Mouse (Mus musculus): ENCODE measurements around the gene Glis1.
"Not testable (repeated sequence)": the region's sequence is repeated elsewhere in the genome, so short reads cannot be mapped to it uniquely, and the experiment has no call there.

Glis1 gene

DNA sequence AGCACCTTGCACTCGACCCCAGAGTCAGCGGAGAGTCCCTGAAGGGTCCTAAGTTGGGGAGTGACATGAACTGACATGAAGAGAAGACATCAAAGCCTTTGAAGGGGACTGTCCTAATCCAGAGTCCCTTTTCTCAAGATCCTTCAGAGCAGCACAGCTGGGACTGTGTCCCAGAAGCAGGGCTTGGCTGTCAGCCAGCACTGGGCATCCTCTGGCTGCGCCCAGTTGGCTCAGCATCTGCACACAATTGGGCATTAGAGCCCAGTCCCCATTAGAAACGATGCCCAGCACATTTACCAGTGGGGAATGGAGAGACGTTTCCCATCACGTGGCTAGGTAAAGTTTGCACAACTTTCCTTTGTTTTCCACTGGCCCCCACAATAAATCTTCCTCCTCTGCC lies 142.4 kb downstream of the Glis1 start:
- DNase-seq (ENCODE audit: low spot score in 2 of 2) = no peak

DNA sequence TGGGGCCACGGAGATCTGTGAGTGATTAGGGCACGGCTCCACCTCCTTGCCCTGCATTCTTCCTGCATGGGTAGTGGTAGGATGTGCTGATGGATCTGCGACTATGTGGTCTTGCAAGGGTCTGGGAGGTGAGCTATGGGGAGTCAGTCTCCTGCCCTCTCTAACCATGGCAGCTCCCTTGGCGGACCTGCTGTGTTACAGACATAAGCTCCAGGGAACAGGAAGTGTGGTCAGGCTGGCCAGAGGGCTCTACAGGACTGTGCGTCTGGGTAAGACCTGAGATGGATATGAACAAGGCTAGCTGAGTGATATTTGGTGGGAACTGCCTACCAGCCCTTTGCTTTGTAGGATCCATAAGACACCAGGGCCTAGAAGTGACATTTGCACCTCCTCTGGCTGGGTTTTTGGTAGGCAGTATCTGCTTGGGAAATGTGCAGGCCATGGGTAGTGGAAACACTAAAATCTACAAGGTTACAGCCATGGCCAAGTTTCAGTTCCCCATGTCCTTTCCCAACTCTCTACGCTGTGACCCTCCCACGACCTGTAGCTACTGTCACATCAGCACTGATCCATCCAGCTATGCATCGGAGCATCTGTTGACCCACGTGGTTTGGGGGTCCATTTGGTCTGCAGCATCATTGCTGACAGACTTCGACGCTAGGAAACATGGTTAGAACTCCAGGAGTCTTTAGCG lies 142.9 kb downstream of the Glis1 start:
- DNase-seq (ENCODE audit: low spot score in 2 of 2) = no peak

DNA sequence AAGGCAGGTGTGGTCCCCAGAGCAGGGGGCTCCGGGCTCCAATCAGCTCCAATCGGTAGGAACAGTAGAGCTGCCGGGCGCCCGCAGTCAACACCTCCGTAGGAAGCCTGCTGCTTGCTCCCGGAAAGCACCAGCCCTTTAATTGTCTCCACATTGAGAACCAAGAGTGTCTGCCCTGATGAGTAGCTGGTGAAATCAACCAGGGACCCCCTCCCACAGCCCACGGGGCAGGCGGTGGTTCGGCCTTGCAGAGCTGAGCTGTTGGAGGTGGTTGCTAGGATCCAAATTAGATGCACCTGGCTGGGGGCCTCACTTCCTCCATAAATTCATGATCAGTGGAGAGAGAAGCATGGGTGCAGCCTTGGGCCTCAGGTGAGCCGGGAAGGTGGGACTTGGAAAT lies 146.5 kb downstream of the Glis1 start:
- no peak for DNase-seq (ENCODE audit: low spot score in 2 of 2)

DNA sequence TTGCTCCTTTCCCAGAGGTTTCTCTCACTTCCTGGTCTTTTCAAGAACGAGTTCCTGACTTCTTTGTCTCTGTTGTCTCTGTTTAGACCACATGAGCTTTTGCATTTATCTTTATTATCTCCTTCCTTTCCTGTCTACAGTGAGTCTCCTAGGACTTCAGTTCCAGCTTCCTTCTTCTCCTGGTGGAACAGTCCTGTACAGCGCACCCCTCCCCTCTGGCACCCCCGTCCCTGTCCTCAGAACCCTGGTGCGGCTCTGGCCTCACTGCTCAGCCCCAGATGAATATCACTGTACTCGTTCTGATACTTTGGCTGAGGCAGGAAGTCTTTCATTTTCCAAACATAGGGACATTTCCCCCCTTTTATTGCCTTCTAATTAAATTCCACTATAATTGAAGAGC lies 152.0 kb downstream of the Glis1 start:
- DNase-seq (ENCODE audit: low spot score in 2 of 2) = no peak

DNA sequence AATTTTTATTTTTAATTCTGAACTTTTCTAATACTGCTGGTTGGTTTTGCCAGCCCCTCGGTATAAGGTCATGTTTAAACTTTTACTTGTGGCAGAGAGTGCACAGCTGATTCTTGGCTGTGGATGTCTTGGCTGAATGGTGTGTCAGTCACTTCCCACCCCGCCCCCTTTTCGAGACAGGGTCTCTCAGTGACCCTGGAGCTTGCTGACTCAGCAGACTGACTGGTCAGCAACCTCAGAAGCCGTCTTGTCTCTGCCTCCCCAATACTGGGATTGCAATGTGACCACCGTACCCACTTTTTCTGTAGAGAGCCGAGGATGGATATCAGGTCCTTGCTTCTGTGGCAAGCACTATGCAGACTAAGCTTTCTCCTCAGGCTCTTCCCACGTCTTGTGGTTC lies 154.2 kb downstream of the Glis1 start:
- no peak for DNase-seq (ENCODE audit: low spot score in 2 of 2)

DNA sequence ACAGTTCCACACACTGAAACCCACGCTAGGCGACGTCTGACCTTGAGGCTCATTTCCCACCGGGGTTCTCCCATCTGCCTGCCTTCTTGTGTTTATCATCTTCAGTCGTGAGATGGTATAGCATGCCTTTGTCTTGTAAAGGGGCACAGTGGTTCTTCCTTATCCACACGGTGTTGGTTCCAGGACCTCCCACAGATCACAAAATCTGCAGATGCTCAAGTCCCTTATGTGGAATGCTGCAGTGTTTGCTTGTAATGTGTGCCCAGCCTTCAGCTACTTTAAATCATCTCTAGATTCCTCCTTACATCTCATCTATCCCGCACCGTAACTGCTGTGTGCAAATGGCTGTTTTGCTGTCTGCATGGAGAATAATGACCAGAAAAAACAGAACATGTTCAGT lies 154.7 kb downstream of the Glis1 start:
- no peak for DNase-seq (ENCODE audit: low spot score in 2 of 2)

DNA sequence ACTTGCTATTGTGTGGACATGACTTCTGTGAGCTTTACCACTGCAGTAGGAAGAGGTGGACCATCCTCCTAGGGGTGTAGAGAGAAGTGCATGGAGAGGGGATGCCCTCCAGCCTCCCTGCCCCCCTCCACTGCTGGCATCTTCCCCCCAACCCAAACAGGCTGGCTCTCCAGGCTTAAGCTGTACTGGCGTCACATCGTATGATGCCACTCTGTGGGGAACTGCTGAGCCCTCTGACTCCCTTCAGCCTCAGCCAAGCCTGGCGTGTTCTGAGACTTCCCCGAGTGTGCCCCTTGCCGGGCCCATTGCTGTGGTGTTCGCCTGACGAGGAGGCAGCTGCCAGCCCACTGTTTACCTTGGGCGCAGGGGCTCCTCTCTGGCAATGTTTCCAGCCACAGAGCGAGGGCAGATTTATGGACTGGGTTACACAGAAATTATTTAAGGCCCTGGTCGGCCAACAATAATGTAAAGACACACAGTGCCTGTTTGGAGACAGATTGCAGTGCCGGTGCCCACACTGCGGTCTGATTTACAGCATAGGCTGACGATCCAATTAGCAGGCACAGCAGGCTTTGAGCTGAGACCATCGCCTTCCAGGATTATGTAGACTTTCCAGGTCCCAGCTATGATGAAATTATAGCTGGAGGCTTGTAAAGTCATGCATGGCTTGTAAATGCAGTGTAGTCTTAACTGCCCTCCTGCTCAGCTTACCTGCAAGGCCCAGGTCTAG lies 156.6 kb downstream of the Glis1 start:
- DNase-seq (ENCODE audit: low spot score in 2 of 2) = no peak

DNA sequence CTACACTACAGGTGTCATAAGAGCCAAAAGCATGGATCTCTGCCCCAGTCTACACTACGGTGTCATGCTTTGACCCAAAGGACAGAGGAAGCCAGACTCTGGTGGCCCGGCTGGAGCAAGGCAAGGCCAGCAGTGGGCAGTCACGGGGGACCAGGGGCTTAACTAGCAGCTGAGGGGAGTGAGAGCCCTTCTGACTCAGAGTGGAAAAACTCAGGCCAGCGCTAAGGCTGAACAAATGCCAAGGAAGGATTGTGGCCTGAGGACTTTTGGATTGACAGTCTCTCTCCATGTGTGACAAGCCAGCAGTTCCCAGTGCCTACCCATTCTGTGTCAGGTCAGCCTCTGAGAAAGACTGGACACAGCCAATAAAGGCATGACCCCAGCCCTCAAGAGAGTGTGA lies 159.0 kb downstream of the Glis1 start:
- no peak for DNase-seq (ENCODE audit: low spot score in 2 of 2)

DNA sequence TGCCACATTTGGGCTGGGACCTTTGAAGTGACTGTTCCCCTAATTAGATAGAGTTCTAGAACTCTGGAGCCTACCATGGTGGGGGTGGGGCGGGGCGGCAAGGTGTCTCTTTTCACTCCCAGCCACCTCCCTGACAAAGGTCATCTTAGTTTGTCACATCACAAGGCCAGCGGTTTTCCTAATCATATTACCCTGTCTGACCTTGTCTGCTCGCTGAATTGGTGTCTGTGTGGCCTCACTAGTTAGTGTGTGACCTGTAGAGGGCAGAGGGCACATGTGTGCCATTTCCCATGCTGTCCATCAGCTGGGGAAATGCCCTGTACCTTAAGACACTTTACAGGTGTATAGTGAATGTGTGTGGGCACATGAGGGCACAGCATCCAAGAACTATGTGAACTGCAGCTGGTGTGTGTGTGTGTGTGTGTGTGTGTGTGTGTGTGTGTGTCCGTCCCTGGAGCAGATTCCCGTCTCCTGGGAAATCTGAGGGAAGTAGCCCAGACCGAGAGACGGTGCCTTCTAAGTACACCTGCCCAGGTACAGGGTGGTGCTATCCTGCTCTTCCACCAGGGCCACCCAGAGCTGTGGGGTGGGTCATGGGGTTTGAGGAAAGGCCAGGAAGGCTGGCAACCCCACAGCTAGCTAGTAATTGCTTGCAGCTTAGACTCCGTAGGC lies 163.0 kb downstream of the Glis1 start:
- no peak for DNase-seq (ENCODE audit: low spot score in 2 of 2)

DNA sequence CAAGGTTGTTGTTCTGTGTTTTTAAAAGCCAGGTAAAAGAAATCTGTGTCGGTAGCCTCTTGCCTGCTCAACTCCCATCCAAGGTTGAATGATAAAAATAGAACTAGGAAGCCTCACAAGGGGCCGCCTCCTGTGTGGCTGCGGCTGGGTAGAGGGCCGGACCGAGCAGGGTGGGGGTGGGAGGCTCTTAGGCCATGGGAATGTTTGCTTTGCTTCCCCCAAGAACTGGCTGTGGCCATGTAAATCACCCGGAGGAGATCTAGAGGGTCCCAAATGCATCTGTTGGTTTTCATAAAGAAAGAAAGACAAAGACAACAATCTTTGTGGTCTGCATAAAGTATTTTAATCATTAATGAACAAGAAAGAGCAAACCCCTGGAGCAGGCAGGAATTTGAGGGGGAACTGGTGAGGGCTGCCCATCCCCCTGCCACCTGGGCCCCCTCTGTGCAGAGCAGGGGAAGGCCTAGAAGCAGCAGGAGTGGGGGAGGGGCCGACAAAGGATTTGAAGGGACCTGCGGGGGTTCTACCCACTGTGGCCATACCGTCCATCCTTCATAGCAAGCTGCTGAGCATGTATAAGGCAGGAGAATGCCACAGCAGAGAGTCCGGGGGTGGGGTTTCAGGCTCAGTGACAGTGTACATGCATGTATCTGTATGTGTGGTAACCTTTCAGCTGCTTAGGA lies 163.6 kb downstream of the Glis1 start:
- no peak for DNase-seq (ENCODE audit: low spot score in 2 of 2)

DNA sequence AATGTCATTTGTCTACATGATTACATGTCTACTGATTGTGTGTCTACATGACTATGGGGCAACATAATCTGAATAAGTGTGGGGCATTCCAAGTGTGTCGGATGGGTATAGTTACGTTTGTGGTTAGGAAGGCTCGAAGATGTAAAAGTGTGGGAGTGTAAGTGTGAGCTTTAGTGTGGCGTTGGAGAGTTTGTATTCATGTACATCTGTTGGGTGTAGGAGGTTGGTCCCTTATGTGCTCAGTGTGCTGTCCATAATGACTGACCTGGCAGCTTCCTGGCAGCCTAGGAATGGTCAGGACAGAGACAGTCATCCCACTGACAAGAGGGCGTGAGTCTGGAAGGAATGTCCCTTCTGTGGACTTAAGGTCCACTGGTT lies 164.2 kb downstream of the Glis1 start:
- DNase-seq (ENCODE audit: low spot score in 2 of 2) = not testable (repeated sequence)

DNA sequence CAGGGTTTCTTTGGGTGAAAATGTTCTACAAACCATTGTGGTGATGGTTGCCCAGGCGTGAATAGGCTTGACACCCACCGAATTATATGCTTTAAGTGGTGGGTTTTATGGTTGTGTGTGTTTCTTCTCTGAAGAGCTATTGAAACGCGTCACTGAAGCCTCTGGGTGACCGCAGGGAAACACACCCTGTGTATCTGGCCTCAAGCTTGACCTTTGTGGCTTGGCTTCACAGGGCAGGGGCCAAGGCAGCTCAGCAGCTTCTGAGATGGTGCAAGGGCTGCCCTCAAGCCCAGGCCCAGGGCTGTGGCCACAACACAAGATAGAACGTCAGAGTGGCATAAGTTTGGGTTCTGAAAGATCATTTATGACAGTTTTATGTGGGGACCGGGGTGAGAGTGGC lies 167.9 kb downstream of the Glis1 start:
- peak; percentile 3 to 41 for DNase-seq (ENCODE audit: low spot score in 2 of 2)

DNA sequence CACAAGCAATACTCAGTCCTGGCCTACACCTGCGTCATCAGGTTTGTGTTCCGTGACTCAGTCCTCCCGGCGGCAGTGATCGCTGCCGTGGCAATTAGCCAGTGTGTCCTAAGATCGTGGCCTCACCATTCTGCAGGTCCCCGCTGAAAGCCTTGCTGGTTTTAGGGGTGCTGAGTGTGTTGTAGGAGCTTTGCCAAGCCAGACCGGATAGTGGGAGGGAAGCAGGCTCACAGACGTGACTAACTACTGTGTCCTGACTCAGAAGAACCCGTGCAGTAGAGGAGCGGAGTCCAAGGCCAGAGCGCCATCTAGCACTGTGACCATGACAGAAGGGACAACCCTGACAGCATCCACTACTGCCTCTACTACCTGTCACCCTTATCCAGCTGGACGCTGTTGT lies 168.4 kb downstream of the Glis1 start:
- no peak for DNase-seq (ENCODE audit: low spot score in 2 of 2)

DNA sequence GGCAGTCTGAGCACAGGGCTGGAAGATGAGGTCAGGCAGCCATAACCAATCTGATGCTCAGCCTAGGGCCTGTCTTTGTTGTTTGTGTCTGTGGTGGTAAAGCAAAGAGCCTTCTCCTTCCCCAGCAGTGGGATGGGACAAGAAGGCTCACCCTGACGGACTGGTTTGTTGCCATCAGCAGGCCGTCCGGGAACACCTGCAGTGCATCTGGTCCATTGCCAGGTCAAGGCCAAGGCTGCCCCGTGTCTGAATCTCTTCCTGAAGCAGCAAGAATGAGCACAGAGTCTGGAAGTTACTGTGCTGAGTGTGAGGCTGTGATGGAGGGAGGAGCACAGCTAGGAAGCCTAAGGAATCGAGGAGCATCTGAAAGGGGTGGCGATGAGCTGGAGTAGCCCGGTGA lies 168.8 kb downstream of the Glis1 start:
- no peak for DNase-seq (ENCODE audit: low spot score in 2 of 2)

DNA sequence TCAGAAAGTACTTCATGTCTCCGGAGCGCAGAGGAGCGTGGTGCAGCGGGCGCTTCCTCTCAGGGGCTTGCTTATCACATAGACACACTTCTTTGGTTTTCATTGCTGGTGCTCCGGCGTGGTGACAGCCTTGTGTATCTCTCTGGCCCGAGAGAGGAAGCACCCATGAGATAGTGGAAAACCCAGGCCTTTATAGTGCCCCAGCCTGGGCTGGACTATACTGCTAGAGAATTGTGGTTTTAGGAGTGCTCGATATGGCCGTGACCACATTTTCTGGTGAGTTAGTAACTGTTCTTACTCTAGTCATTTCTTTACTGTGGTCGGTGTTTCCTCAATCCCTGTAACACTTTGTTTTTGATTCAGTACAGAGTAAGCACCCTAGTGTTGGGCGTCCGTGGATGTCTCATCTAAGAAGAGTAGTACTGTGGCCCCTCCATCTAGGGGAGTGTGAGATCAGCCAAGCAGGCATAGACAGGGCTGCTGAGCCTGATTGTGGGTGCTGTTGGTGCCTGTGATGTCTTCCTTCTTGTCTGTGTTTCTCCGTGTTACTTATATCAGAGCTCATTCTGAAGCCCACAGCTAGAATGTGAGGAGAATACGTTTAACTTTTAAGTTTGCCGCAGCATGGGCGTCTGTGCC lies 171.7 kb downstream of the Glis1 start:
- DNase-seq (ENCODE audit: low spot score in 2 of 2) = no peak

DNA sequence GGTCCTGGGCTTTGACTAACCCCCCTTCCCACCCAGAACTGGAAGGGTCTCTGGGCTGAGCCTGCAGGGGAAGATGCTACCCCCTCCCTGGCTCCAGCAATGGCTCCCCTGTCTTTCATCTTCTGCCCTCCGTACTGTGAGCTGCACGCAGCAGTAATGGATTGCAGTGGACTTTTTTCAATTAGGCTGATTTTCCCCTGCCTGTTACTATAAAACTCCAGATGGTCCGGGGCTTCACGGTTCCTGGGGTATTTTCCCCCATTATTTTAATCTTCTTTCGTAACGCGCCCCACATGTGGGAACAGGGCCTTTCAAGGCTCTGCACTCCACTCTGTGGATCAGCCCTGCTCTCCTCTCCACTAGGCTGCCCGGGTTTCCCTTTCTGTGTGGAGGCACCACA lies 175.4 kb downstream of the Glis1 start:
- DNase-seq (ENCODE audit: low spot score in 2 of 2) = no peak

DNA sequence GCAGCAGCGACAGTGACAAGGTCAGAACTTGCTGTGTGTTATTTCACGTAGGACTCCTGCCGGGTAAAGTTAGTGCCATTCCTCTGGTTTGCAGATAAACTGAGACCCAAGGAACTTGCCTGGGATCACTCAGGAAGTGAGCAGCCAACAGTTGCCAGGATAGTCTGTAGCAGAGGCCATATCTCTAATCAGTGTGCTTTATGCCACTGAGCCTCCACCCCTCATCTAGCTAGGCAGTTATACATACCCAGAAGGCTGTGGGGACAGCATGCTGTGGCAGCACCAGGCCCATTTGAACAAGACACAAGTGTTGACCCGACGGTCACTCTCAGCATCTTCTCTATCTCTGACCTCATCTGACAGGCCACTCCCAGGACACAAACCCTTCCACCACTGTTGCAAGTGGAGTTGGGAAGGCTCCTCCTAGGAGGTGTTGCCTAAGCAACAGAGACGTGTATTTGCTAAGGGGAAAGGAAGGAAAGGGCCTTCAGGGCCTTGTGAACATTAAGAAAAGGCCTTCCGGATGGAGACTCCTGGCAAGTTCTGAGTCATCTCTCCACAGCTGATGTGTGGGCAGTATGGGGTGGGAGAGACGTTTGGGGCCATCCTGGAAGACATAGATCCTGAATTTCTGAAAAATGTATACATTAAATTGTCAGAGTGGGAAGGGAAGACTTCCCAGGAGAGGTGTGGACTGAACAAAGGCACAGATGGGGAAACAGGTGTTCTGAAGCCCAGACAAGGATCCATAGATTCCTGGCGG lies 177.7 kb downstream of the Glis1 start:
- DNase-seq (ENCODE audit: low spot score in 2 of 2) = no peak

DNA sequence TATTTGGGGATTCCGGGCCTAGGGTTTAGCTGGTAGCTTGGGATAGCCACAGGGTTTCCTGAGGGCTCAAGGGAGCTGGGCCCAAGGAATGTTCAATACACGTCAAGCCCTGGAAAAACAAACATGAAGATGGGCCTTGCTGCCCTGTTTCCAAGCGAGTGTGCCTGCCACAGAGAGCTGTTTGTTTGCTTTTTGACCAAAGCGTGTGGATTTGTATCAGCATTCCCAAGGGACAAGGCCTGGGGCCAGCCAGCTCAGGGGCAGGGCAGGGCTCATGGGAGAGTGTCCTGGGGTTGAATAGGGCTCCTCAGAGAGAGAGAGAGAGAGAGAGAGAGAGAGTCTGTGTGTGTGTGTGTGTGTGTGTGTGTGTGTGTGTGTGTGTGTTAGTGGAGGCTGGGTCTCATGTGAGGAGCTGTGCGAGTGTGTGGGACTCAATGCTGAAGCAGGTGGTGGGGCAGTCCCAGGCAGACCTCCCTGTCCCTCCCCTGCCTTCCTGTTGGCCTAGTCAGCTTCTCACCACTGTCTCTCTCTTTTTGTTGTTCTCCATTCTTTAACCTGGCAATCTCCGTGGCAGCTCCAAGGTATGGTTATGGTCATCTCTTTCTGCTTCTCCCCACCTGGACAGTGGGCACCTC lies 183.3 kb downstream of the Glis1 start:
- no peak for DNase-seq (ENCODE audit: low spot score in 2 of 2)

DNA sequence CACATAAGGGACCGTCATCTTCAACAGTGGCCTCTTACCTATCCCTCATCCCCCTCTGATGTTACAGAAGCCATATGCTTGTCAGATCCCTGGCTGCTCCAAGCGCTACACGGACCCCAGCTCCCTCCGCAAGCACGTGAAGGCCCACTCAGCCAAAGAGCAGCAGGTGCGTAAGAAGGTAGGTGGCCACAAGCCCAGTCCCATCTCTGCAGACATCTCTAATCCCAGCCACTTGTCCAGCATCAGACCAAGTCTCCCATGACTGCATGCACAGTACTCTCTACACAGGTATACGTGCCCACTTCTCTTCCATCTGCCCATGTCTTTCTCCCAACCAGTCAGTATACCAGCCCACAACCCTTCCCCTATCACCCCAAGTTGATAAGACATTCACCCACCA lies 185.1 kb downstream of the Glis1 start:
- DNase-seq (ENCODE audit: low spot score in 2 of 2) = no peak

DNA sequence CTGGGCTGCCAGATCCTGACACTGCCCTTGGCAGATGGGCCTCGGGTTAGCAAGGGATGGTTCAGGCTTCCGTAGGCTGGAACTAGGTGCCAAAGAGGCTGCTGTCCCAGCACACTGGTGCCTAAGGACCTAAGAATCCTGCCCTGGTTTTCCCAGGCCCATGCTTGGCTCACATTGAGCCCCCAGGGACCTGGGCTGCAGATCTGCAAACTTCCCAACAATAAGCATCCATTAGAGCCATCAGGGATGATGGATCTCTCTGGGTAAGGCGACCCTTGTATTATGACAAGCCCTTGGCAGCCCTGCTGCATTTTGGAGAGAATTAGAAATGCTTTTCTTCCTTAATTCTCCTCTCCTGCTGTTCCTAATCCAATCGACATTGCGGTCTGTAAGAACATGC lies 187.0 kb downstream of the Glis1 start:
- no peak for DNase-seq (ENCODE audit: low spot score in 2 of 2)

DNA sequence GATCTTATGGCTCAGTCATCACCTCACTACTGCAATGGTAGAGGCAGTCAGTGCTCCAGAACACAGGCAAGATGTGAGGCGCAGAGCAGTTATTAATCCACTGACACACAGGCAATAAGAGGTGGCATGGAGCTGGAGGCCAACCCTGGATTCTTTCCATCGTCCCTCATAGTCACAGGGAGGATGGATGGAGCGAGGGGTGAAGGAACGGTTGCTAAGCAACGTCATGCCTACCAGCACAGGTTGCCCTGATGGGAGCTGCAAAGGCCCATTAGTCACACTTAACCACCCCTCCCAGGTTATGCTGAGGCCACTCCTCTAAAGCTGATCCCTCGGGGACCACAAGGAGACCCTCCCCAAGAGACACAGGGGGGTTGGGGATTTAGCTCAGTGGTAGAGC lies 187.9 kb downstream of the Glis1 start:
- DNase-seq (ENCODE audit: low spot score in 2 of 2) = no peak
